Mouse (Mus musculus) midbrain, embryonic 11.5 days (tissue): ENCODE measurements around the gene Tmc4. TPM values are rescaled to one million over a fixed set of nuclear protein-coding genes. Genes with fewer than 3 reads are reported as not detected.
A peak's percentile ranks its signal among the peaks of the same experiment; 100 is the strongest.

ENCODE experiments used
- ATAC-seq: fragments of 200-750 bp; cut with Nextera tagmentation; 2 replicates; pipeline ENCODE4 v1.8.0; 2017; ENCODE audit warnings: moderate TSS enrichment, moderate library complexity; ENCODE audit not compliant: low FRiP score
- DNase-seq: peaks from one replicate; pipeline ENCODE4 v3.0.0; 2015; ENCODE audit warnings: low spot score; ENCODE audit errors: missing footprints
- H3K27ac ChIP-seq: fragments of 300-500 bp; sonication (generic); 2 replicates; pipeline ENCODE4 v1.5.1; 2014; ENCODE audit warnings: low read depth, low read length
- H3K27me3 ChIP-seq: fragments of 300-500 bp; sonication (generic); 2 replicates; pipeline ENCODE4 v1.6.1; 2014; ENCODE audit warnings: mild to moderate bottlenecking, low read length, moderate library complexity, mixed read lengths; ENCODE audit not compliant: control insufficient read depth, insufficient read depth
- H3K36me3 ChIP-seq: fragments of 300-500 bp; sonication (generic); 2 replicates; pipeline ENCODE4 v1.6.1; 2014; ENCODE audit warnings: mild to moderate bottlenecking, low read length, moderate library complexity, mixed read lengths; ENCODE audit not compliant: control insufficient read depth, insufficient read depth
- H3K4me1 ChIP-seq: fragments of 300-500 bp; sonication (generic); 2 replicates; pipeline ENCODE4 v1.6.1; 2014; ENCODE audit warnings: low read length; ENCODE audit not compliant: control insufficient read depth, insufficient read depth
- H3K4me2 ChIP-seq: fragments of 300-500 bp; sonication (generic); 2 replicates; pipeline ENCODE4 v1.6.1; 2014; ENCODE audit warnings: mild to moderate bottlenecking, moderate library complexity
- H3K4me3 ChIP-seq: fragments of 300-500 bp; sonication (generic); 2 replicates; pipeline ENCODE4 v1.5.1; 2014; ENCODE audit warnings: low read depth, low read length
- H3K9ac ChIP-seq: fragments of 300-500 bp; sonication (generic); 2 replicates; pipeline ENCODE4 v1.6.1; 2014; ENCODE audit warnings: low read length
- H3K9me3 ChIP-seq: fragments of 300-500 bp; sonication (generic); 2 replicates; pipeline ENCODE4 v1.6.1; 2016; ENCODE audit warnings: low read length; ENCODE audit not compliant: control insufficient read depth
- WGBS: fragments of 180-500 bp; shearing (Covaris S2); extraction: QIAGEN DNeasy Blood & Tissue Kit; methylation state at CpG from one replicate; pipeline ENCODE4 v1.1.7; 2014; 5-methylcytosine and 5-hydroxymethylcytosine counted together
- microRNA-seq: library from miRNA; unstranded; fragments of <30 nt; microRNA quantifications from one replicate; pipeline ENCODE4, GENCODE M21; 2017
- polyA plus RNA-seq: library from polyadenylated mRNA; unstranded; fragments of >200 nt; fragmentation: Nextera tagmentation; extraction: Ambion mirVana; gene quantifications from 2 replicates; pipeline ENCODE4 v1.2.1, GENCODE M21; 2014

The Tmc4 gene
- polyA plus RNA-seq, 1 experiment from 2014 or later = 2.4 TPM

GRCm38 (mm10) chr7:3629543-3630477 is 47.5 kb downstream of the Tmc4 start, which contains the start of the genes Tfpt and Prpf31:
TSS of gene Tfpt (minus strand) at chr7:3629929.
TSS of gene Prpf31 (plus strand) at chr7:3629985.
- H3K9ac ChIP-seq = peak within 1 kb of the TSS; percentile 82
- peak within 1 kb of the TSS; percentile 74 for H3K4me2 ChIP-seq
- 1% methylated on average over 47 of the region's 47 CpGs for WGBS
- H3K36me3 ChIP-seq = peaks cover 10% of the 10 kb centered on the region; the same call in 1 of the 2 replicates
- no peak within 1 kb of the TSS for H3K27ac ChIP-seq
- H3K27me3 ChIP-seq = no peaks in the 10 kb centered on the region
- DNase-seq = peak; percentile 99
- H3K9me3 ChIP-seq = no peaks in the 10 kb centered on the region
- H3K4me3 ChIP-seq = peak within 1 kb of the TSS; percentile 73
- H3K4me1 ChIP-seq = peaks cover 13% of the 10 kb centered on the region
- ATAC-seq = peak; percentile 90

GRCm38 (mm10) chr7:3629030-3629429 is 48.3 kb downstream of the Tmc4 start:
- ATAC-seq (peak; percentile 55), DNase-seq (no peak)
- H3K4me3 ChIP-seq = peak overlapping the region; percentile 73
- peak overlapping the region; percentile 74 for H3K4me2 ChIP-seq
- H3K9me3 ChIP-seq = no peaks in the 10 kb centered on the region
- peaks cover 13% of the 10 kb centered on the region for H3K4me1 ChIP-seq
- no peaks in the 10 kb centered on the region for H3K27me3 ChIP-seq
- H3K36me3 ChIP-seq = peaks cover 11% of the 10 kb centered on the region; the same call in 1 of the 2 replicates
- WGBS = 56% methylated on average over 4 of the region's 4 CpGs
- H3K9ac ChIP-seq = peak overlapping the region; percentile 82
- H3K27ac ChIP-seq = no peak overlapping the region

- ATAC-seq (peak; percentile 97), DNase-seq (peak; percentile 96)
- WGBS = 1% methylated on average over 32 of the region's 32 CpGs
- no peaks in the 10 kb centered on the region for H3K27me3 ChIP-seq
- peaks cover 5% of the 10 kb centered on the region; the same call in 1 of the 2 replicates for H3K4me1 ChIP-seq
- H3K36me3 ChIP-seq = peaks cover 3% of the 10 kb centered on the region; the same call in 1 of the 2 replicates
- H3K4me2 ChIP-seq = peak within 1 kb of the TSS; percentile 55
- peak within 1 kb of the TSS; percentile 75 for H3K4me3 ChIP-seq
- no peaks in the 10 kb centered on the region for H3K9me3 ChIP-seq
- H3K9ac ChIP-seq = peak within 1 kb of the TSS; percentile 83
- H3K27ac ChIP-seq = peak within 1 kb of the TSS; percentile 31; the same call in 1 of the 2 replicates
Measured at GRCm38 (mm10) chr7:3617242-3617995, 59.9 kb downstream of the Tmc4 start, which contains the start of gene Ndufa3. TSS of gene Ndufa3 (plus strand) at chr7:3617373.

- Histone ChIP-seq H3K9me3 (no peaks in the 10 kb centered on the region), H3K4me1 (peaks cover 5% of the 10 kb centered on the region; the same call in 1 of the 2 replicates), H3K9ac (no peak overlapping the region), H3K4me2 (peak overlapping the region; percentile 55; the same call in 1 of the 2 replicates), H3K4me3 (peak overlapping the region; percentile 75), H3K27ac (no peak overlapping the region), H3K27me3 (no peaks in the 10 kb centered on the region), H3K36me3 (peaks cover 3% of the 10 kb centered on the region; the same call in 1 of the 2 replicates)
- DNase-seq (no peak), ATAC-seq (peak; percentile 74)
- 41% methylated on average over 6 of the region's 6 CpGs for WGBS
Measured at GRCm38 (mm10) chr7:3616389-3617241, 60.7 kb downstream of the Tmc4 start.

GRCm38 (mm10) chr7:3616057-3616388 is 61.3 kb downstream of the Tmc4 start, which contains the start of gene Oscar:
TSS of gene Oscar (minus strand) at chr7:3616157.
- 85% methylated on average over 4 of the region's 4 CpGs for WGBS

More at GRCm38 (mm10) chr7:3616057-3616388, 61.3 kb downstream of the Tmc4 start, which contains the start of gene Oscar:
- Histone ChIP-seq H3K9me3 (no peaks in the 10 kb centered on the region), H3K4me3 (peak within 1 kb of the TSS; percentile 75), H3K9ac (no peak within 1 kb of the TSS), H3K27me3 (no peaks in the 10 kb centered on the region), H3K27ac (no peak within 1 kb of the TSS), H3K4me2 (peak within 1 kb of the TSS; percentile 55; the same call in 1 of the 2 replicates), H3K4me1 (peaks cover 5% of the 10 kb centered on the region; the same call in 1 of the 2 replicates), H3K36me3 (peaks cover 3% of the 10 kb centered on the region; the same call in 1 of the 2 replicates)
- DNase-seq (no peak), ATAC-seq (no peak)

Small RNA genes within 50 kb of the gene (microRNA-seq; reads per million reads assigned to microRNA genes)
- 4.4 reads per million, percentile 19 among the genes with 10 or more reads in this experiment for gene Mir3572

Other genes starting within 250 kb of the Tmc4 start
- not detected in 2 replicates for gene Tarm1, start 174.9 kb downstream of the Tmc4 start, polyA plus RNA-seq
- 0.08 and 0.25 TPM in 2 replicates for gene Oscar, start 61.4 kb downstream of the Tmc4 start, polyA plus RNA-seq
- gene Ndufa3, start 60.2 kb downstream of the Tmc4 start, polyA plus RNA-seq = 299 and 373 TPM in 2 replicates
- gene Tfpt, start 47.6 kb downstream of the Tmc4 start, polyA plus RNA-seq = 29.9 and 31.0 TPM in 2 replicates
- 140 and 148 TPM in 2 replicates for gene Prpf31, start 47.6 kb downstream of the Tmc4 start, polyA plus RNA-seq
- 53.6 and 63.0 TPM in 2 replicates for gene Cnot3, start 32.3 kb downstream of the Tmc4 start, polyA plus RNA-seq
- gene Leng1, start 11.7 kb downstream of the Tmc4 start, polyA plus RNA-seq = 16.4 and 16.9 TPM in 2 replicates
- gene Tsen34, start 15.3 kb upstream of the Tmc4 start, polyA plus RNA-seq = 199 and 222 TPM in 2 replicates
- 21.7 and 23.8 TPM in 2 replicates for gene Mboat7, start 16.0 kb upstream of the Tmc4 start, polyA plus RNA-seq
- gene Rps9, start 26.4 kb upstream of the Tmc4 start, polyA plus RNA-seq = 1,245 and 1,271 TPM in 2 replicates
- gene Pirb, start 42.8 kb upstream of the Tmc4 start, polyA plus RNA-seq = 0.14 and 0.19 TPM in 2 replicates
- not detected in 2 replicates for gene Gm15448, start 148.1 kb upstream of the Tmc4 start, polyA plus RNA-seq
- gene Pira2, start 167.5 kb upstream of the Tmc4 start, polyA plus RNA-seq = not detected in 2 replicates
- gene Gm14548, start 220.6 kb upstream of the Tmc4 start, polyA plus RNA-seq = not detected in 2 replicates
- gene Lilra6, start 237.9 kb upstream of the Tmc4 start, polyA plus RNA-seq = not detected in 2 replicates